Mouse (Mus musculus) cortical plate, adult 2 months (tissue): Measurements from ENCODE around the gene Tm4sf20. TPM values are rescaled to one million over a fixed set of nuclear protein-coding genes. Genes with fewer than 3 reads are reported as not detected.
A peak's percentile ranks its signal among the peaks of the same experiment; 100 is the strongest.

Experiments used
- H3K27ac ChIP-seq: fragments of 200-500 bp; 2 replicates; pipeline ENCODE4 v1.5.1; 2012; ENCODE audit warnings: low read length, control low read depth, inconsistent platforms; ENCODE audit not compliant: insufficient read depth
- H3K4me1 ChIP-seq: fragments of 200-500 bp; 2 replicates; pipeline ENCODE4 v1.6.1; 2011; ENCODE audit warnings: low read length; ENCODE audit not compliant: control insufficient read depth, insufficient read depth
- H3K4me3 ChIP-seq: fragments of 200-500 bp; 2 replicates; pipeline ENCODE4 v1.5.1; 2011; ENCODE audit warnings: mild to moderate bottlenecking, low read length, control low read depth; ENCODE audit not compliant: insufficient read depth
- CTCF ChIP-seq: fragments of 200-500 bp; IDR thresholded peaks from 2 replicates; pipeline ENCODE4 v1.5.1; 2011; ENCODE audit warnings: mild to moderate bottlenecking, control low read depth, low read length; ENCODE audit not compliant: insufficient read depth; ENCODE audit errors: extremely low read depth
- POLR2A ChIP-seq: fragments of 200-500 bp; IDR thresholded peaks from 2 replicates; pipeline ENCODE4 v1.6.1; 2011; ENCODE audit warnings: mild to moderate bottlenecking, low read length, control low read depth; ENCODE audit not compliant: insufficient read depth; ENCODE audit errors: extremely low read depth
- polyA plus RNA-seq: library from polyadenylated mRNA; depleted of rRNA; stranded (reverse); fragments of >200 nt; gene quantifications from 2 replicates; pipeline ENCODE4 v1.2.3, GENCODE M21; 2012

The Tm4sf20 gene
- polyA plus RNA-seq, 1 experiment: not detected

DNA sequence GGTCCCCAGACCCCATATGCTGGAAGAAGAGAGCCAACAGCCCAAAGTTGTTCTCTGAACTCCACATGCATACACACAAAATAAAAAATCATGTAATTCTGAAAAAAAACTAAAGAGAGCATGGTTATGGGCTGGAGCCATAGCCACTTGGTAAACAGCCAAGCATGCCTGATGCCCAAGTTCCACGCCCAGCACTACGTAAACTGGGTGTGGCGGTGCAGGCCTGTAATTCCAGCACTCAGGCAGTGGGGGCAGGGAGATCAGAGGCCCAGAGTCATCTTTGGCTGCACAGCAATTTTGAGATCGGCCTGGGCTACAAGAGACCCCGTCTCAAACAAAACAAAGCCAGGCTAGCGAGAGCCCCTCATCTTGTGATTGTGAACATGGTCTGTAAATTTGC lies 17.3 kb upstream of the Tm4sf20 start:
- Histone ChIP-seq H3K4me1 (no peaks in the 10 kb centered on the region), H3K27ac (no peak overlapping the region), H3K4me3 (no peak overlapping the region)
- TF ChIP-seq CTCF (no peak), POLR2A (no peak)

GRCm38 (mm10) chr1:82783559-82783958 lies 15.3 kb upstream of the Tm4sf20 start:
- TF ChIP-seq POLR2A (no peak), CTCF (no peak)
- no peak overlapping the region for H3K27ac ChIP-seq
- H3K4me3 ChIP-seq: no peak overlapping the region
- no peaks in the 10 kb centered on the region for H3K4me1 ChIP-seq

DNA sequence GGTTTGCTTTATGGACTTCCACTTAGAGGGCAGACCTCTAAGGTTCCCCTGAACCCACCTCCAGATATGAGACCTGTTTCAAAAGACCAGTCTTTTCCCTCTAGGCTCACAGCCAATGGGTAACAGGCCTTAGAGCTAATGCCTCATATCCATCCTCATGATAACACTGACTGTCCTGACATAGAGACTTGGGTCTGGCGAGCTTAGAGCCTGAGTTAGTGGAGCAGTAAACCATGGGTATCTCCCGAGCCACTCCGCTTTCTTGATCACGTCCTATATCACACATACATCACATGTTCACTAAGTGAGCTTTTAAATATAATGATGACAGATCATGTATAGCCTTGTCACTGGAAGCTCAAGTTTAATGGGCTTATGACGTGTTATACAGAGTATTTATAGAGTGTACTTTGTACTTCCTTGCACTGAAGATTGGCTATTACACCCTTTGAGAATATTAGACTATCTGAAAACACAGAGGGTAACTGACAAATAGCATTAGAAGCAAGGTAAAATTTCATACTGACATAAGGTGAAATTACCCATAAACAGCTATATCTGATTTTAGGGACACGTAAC lies 11.2 kb upstream of the Tm4sf20 start:
- Histone ChIP-seq H3K27ac (no peak overlapping the region), H3K4me1 (no peaks in the 10 kb centered on the region), H3K4me3 (no peak overlapping the region)
- no peak for TF ChIP-seq CTCF
- no peak for TF ChIP-seq POLR2A

- no peaks in the 10 kb centered on the region for H3K4me1 ChIP-seq
- no peak overlapping the region for H3K27ac ChIP-seq
- TF ChIP-seq CTCF: no peak
- TF ChIP-seq POLR2A: no peak
- no peak overlapping the region for H3K4me3 ChIP-seq
Observed at GRCm38 (mm10) chr1:82775293-82775692, 7.0 kb upstream of the Tm4sf20 start.

DNA sequence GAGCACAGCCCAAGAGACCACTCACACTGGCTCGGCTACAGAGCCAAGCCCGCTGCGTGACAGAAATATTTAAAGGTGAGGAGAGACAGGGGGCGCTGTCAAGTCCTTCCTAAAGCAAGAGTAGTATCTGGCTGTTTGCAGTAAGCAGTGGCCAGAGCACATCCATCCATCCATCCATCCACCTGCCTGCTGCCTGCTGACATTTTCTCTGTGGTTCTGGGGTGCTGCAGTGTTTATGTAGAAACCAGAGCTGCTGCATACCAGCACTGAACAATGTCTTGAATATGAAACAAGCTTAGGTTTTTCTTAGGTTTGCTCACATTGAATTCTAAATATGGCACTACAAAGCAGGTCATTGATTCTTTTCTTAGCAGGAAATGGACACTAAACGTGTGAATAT lies 4.9 kb upstream of the Tm4sf20 start:
- H3K4me3 ChIP-seq: no peak overlapping the region
- no peaks in the 10 kb centered on the region for H3K4me1 ChIP-seq
- no peak overlapping the region for H3K27ac ChIP-seq
- TF ChIP-seq CTCF (no peak), POLR2A (no peak)

- TF ChIP-seq POLR2A (no peak), CTCF (no peak)
- H3K27ac ChIP-seq: no peak overlapping the region
- no peaks in the 10 kb centered on the region for H3K4me1 ChIP-seq
Observed at GRCm38 (mm10) chr1:82772428-82772827, 4.2 kb upstream of the Tm4sf20 start.

DNA sequence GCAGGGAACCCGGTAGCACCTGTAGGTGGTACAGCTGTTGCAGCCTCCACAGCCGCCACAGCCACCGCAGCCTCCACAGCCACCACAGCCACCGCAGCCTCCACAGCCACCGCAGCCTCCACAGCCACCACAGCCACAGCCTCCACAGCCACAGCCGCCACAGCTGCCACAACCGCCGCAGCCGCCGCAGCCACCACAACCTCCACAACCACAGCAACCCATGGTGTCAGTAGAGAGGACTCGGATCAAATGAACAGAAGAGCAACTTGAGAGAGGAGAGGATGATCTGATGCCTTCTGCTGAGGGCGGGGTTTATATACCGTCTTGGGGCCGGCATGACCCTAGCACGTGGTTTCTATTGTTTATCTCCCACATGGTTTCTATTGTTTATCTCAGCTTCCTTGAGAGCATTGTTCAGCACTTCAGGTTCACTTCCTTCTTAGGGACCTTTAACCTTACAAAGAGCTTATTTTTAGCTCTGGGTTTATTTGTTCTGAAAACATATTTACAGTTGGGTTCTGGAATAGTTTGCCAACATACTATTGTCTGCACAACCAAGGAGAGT lies 2.8 kb upstream of the Tm4sf20 start, which contains the start of gene Gm47791:
Gm47791 (minus strand) TSS at position 222 of the 565 bp plus-strand sequence.
- TF ChIP-seq CTCF (no peak), POLR2A (no peak)
- no peak within 1 kb of the TSS for H3K4me3 ChIP-seq
- H3K27ac ChIP-seq: peak within 1 kb of the TSS; percentile 71
- H3K4me1 ChIP-seq: no peaks in the 10 kb centered on the region

More at GRCm38 (mm10) chr1:82772428-82772827, 4.2 kb upstream of the Tm4sf20 start:
- H3K4me3 ChIP-seq: no peak overlapping the region

DNA sequence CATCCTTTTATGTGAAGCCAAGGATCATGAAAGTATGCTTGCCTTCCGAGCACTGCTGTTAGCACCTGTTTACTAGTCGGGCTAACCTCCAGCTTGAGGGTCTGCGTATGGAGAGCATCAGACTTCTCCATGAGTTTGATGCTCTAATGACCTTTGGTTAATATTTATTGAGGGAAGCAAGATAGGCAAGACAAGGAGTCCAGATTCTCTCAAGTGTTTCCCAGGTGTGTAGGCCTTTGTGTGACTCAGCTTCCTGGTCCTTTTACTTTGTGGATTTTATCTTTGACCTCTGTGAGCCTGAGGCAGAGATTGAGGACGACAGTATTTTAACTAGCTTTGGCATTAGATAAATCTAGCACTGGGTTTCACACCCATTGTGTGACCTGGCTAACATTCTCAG lies 1.6 kb downstream of the Tm4sf20 start:
- no peaks in the 10 kb centered on the region for H3K4me1 ChIP-seq
- H3K4me3 ChIP-seq: no peak overlapping the region
- H3K27ac ChIP-seq: no peak overlapping the region
- TF ChIP-seq POLR2A (no peak), CTCF (no peak)

GRCm38 (mm10) chr1:82766227-82766626 lies 2.0 kb downstream of the Tm4sf20 start:
- H3K27ac ChIP-seq: no peak overlapping the region
- no peak for TF ChIP-seq POLR2A
- TF ChIP-seq CTCF: no peak
- H3K4me3 ChIP-seq: no peak overlapping the region
- H3K4me1 ChIP-seq: no peaks in the 10 kb centered on the region

GRCm38 (mm10) chr1:82762274-82762673 lies 6.0 kb downstream of the Tm4sf20 start:
- Histone ChIP-seq H3K27ac (no peak overlapping the region), H3K4me1 (no peaks in the 10 kb centered on the region), H3K4me3 (no peak overlapping the region)
- 0 out of 2 replicates have a peak, but pooled peaks have one; percentile 8 for TF ChIP-seq CTCF
- TF ChIP-seq POLR2A: no peak
